Mouse (Mus musculus): ENCODE data around the gene Kng1.
"Not testable (repeated sequence)": the region's sequence is repeated elsewhere in the genome, so short reads cannot be mapped to it uniquely, and the experiment has no call there.

Kng1 gene

DNA sequence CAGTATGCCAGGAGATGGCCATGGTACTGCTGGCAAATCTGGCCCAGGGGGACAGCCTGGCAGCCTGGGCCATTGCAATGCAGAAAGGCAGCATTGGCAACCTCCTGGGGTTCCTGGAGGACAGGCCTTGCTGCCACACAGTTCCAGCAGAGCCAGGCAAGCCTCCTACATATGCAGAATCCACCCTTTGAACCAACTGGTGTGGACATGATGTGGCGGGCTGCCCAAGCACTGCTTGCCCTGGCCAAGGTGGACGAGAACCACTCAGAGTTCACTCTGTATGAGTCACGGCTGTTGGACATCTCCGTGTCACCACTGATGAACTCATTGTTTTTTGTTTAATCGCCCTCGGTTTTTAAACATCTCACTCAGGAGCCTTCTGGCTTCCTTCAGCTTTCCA, 36.5 kb downstream of the Kng1 start:
- DNase-seq (ENCODE audit: low read depth): no peak

GRCm38 (mm10) chr16:23095581-23095980, 37.9 kb downstream of the Kng1 start:
- DNase-seq (ENCODE audit: low read depth): not testable (repeated sequence)

DNA sequence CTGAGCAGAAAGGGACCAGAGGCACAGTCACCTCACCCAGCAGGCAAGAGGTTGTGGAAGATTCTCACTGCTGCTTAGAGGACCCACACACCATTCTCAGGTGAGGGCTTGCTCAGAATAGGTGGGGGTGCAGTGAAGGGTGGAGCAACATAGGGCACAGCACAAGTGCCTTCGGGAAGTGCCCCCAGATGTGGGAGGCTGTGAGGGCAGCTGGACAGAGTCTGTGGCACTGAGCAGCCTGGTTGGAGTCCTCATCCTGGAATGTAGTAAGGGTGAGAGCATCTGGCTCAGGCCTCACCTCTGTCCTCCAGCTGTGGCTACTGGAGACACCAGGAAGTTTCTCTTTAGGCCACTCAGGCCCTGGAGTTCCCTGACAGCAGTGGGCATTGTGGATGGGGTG, 39.2 kb downstream of the Kng1 start:
- not testable (repeated sequence) for DNase-seq (ENCODE audit: low read depth)

GRCm38 (mm10) chr16:23097290-23098104, 39.8 kb downstream of the Kng1 start:
- not testable (repeated sequence) for DNase-seq (ENCODE audit: low read depth)

DNA sequence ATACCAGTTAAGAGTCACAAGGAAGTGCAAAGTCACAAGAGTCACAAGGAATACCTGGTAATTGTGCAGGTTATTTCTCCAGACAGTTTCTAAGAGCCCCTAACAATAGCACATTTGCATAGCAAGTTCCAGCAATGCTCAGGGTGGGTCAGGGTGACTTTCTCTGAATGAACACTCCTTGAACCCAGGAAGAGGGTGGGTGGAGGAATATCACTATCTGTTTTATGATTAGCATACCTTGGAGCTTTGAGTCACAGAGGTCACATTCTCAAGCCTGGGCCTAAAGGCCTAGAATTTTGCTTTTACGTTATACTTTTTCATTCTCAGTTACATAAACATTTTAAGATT, 40.4 kb downstream of the Kng1 start:
- not testable (repeated sequence) for DNase-seq (ENCODE audit: low read depth)

- DNase-seq (ENCODE audit: low read depth): no peak
Observed at GRCm38 (mm10) chr16:23099632-23100031, 42.0 kb downstream of the Kng1 start.

DNA sequence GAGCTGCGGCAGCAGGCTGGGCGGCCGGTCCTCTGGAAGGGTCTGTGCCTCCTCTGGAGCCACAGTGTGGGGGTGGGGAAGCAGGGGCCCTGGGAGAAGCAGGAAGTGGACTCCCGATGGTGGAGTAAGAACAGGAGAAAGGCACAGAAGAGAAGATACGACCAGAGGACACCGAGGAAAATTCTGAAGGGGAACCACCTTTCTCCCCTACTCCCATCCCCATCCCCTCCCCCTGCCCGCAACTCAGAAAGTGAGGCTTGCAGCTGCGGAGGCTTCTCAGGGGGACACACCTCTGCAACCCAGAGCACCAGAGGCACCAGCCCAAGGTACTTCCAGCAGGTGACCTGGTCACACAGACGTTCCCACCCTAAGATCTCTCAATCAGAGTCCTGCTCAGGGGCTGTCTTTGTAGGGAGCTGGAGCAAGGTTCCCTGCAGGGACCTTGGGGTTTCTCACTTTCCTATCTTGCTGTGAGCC, 42.5 kb downstream of the Kng1 start:
- DNase-seq (ENCODE audit: low read depth): no peak

DNA sequence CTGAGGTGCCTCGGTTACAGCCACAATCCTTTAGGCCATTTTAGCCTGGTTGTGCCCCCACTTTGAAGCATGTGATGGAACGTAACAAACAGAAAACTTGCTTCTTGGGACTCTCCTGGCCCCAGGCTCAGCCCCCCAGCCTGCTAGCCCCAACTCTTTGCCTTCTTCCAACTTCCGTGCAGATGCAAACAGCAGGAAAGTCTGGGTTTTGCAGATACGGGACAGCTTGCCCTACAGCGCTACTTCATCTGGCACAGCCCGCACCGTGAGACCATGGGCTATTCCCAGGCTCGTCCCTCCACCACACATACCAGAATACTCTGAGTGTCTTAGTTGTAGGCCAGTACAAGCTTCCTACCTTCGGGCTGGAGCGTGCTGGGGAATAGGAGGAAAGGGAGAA, 42.9 kb downstream of the Kng1 start:
- DNase-seq (ENCODE audit: low read depth): no peak

DNA sequence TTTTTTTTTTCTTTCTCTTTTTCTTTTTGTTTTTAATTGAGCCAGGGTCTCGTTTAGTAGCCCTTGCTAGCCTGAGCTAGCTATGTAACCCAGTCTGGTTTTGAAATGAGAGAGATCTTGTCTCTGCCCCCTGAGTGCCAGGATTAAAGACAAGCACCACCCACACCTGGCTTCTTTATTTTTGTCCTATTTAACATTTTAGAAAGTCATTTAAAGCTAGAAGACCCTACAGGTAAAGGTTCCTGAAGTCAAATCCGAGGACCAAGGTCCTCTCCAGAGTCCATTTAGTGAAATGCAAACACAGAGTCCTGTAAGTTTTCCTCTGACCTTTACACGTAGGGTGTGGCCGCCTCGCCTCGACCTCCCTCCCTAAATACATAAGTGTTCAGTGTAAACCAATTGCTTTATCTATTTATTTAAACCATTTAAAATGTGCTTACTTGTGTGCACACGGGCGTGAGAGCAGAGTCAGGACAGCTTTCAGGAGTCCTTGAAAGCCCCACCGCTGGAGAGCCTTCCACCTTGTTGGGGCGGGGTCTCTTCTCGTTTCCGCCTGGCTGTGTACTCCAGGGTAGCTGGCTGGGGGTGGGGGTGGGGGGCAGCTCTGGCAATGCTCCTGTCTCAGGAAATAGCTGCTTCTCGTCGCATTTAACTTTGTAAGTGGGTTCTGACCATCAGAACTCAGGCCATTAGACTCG, 44.8 kb downstream of the Kng1 start:
- no peak for DNase-seq (ENCODE audit: low read depth)

DNA sequence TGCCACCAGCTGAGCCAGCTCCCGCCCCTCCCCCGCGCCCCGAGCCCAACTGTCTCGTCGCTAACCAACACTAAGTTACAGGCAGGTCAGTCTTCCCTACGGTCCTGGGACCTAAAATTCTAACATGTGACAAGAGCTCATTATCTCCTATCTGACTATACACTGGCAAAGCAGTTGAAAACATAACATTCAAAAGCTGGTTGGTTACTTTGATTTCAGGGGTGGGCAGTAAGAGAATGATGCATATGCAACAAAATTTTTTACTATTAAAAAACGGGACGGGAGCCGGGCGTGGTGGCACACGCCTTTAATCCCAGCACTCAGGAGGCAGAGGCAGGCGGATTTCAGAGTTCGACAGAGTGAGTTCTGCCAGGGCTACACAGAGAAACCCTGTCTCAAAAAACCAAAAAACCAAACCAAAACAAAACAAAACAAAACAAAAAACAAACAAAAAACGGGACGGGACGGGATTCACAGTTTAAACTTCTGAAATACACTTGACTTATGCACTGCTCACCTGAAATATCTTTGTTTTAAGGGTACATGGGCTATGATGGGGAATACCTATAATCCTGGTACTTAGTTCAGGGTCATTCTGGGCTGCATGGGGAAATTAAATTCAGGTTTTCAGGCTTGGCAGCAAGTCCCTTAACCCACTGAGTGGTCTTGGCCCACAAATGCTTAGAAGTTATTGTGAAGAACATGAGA, 45.5 kb downstream of the Kng1 start:
- DNase-seq (ENCODE audit: low read depth): no peak

DNA sequence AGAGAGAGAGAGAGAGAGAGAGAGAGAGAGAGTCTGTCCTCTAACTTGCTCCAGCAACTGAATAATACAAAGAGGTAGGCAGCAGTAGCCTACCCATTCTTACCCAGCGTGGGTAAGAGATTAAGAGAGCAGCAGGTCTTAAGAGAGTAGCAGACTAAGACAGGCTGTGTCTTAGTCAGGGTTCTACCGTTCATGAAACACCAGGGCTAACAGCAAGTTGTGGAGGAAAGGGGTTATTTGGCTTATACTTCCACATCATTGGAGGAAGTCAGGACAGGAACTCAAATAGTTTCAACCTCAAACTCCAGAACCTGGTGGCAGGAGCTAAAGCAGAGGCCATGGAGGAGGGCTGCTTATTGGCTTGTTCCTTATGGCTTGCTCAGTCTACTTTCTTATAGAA, 46.2 kb downstream of the Kng1 start:
- DNase-seq (ENCODE audit: low read depth): no peak

- DNase-seq (ENCODE audit: low read depth): no peak
Observed at GRCm38 (mm10) chr16:23106121-23106520, 48.5 kb downstream of the Kng1 start.

DNA sequence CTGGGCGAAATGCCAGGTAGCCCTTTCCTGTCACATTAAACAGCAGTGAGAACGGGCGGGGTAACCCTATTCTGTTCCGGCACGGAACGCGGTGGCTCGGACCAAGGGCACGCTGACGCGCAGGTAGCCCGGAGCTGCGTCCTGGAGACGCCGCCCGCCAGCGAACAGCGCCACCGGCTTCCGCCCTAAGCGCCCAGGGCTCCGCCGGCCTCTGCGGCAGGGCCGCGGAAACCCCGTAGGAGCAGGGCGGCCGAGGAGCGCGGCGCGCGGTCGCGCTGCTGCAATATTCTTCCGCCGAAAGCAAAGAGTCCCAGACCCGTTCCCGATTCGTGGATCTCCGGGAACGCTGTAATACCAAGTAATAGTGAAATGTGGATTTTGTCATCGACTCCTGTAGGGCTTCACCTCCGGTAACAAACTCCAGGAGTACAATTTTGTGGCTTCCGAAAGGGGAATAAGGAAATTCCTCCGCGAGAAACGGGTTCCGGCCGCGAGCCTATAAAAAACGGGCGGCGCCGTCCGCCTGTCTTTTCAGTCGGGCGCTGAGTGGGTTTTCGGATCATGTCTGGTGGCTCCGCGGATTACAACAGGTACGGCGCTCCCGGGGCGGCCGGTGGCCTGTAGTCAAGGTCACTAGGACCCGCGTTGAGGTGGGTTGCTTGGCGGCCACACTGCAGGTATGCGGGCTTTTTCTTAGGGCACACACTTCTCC, 49.7 kb downstream of the Kng1 start, which contains the start of gene Eif4a2:
TSS of gene Eif4a2 (plus strand) at position 214 of the 712 bp plus-strand sequence.
- peak; percentile 76 for DNase-seq (ENCODE audit: low read depth)

DNA sequence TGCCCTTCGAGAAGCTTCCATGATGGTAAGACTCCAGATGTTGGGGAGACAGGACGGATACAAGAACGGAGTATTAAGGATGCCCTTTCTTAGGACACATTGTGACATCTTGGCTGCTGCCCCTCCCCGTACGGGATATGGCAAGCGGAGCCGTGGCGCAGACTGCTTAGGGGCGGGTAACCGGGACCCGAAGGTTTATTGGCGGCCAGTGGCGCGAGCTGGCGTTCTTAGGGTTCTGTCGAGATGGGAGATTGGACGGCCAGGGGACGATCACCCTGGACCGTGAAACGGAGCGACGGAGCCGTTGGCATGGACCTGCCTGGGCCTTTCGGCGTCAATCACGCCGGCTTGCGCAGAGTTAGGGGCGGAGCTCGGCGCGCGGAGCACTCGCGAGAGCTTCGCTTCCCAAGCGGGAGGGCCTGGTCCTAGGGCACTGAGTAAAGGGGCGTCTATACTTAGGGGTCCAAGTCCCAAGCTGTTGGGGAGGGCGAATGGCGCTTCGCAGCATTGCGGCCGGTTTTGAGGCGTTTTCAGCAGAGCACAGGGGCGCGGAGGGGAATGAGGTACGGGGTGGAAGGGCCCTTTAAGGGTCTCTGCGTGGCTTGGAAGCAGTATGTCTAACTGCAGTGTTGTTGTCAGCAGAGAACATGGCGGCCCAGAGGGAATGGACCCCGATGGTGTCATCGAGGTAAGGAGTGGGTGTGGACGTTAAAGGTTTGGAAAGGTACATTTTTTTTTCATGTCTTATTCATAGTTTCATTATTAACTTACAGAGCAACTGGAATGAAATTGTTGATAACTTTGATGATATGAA, 50.5 kb downstream of the Kng1 start:
- no peak for DNase-seq (ENCODE audit: low read depth)

DNA sequence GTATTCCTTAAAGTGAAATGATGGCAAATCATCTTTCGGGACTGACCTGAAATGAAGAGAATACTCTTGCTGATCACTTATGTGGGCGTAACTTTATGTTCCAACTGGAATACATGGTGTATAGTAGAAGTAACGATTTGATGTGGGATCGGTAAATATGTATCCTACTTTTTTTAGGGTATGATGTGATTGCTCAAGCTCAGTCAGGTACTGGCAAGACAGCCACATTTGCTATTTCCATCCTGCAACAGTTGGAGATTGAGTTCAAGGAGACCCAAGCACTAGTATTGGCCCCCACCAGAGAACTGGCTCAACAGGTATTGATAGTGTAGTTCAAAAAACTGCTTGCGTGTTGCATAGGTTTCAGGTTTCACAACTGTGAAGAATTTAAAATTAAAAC, 51.3 kb downstream of the Kng1 start:
- DNase-seq (ENCODE audit: low read depth): no peak

GRCm38 (mm10) chr16:23109350-23110280, 52.0 kb downstream of the Kng1 start:
- no peak for DNase-seq (ENCODE audit: low read depth)

DNA sequence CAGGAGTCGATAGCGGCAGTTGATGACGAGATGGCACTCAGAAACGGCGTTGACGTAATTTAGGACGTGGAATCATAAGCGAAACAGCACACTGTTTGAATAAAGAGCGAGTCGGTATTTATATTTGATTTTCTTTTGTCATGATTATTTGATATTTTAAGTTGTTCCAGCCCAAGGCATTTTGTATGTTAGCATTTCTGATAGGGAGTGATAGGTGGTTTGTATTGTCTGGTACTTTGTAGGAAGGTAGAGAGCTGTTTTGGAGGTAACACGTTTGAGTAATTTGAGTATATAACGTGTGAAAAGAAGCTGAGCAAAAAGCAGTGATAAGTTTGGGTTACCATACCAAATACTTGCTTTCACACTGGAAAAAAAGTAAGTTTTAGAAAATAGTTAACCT, 54.7 kb downstream of the Kng1 start:
- DNase-seq (ENCODE audit: low read depth): no peak

GRCm38 (mm10) chr16:23112861-23113435, 55.3 kb downstream of the Kng1 start:
- DNase-seq (ENCODE audit: low read depth): no peak

DNA sequence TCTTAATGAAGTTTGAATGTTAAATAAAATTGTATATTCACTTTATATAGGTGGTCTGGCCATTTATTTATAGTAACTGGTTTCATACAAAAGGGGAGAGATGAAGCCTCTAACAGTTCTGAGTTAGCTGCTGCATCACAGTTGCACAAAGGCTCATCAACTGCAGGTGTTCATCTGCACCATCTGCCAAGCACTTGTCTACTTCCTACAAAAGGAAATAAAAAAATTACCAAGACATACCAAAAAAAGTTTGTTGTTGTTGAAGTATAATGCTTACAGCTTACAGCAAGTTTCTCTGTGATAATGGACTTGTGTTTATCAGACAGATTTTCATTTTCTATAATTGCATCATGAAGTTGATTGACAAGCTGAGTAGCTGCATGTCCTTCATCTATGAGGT, 56.2 kb downstream of the Kng1 start:
- no peak for DNase-seq (ENCODE audit: low read depth)
